Mouse (Mus musculus) liver, embryonic 13.5 days (tissue): ENCODE data around the gene Gm6370. TPM values are rescaled to one million over a fixed set of nuclear protein-coding genes. Genes with fewer than 3 reads are reported as not detected.
"Not testable (repeated sequence)": the region's sequence is repeated elsewhere in the genome, so short reads cannot be mapped to it uniquely, and the experiment has no call there.

ENCODE experiments used
- ATAC-seq: fragments of 200-750 bp; cut with Nextera tagmentation; 2 replicates; pipeline ENCODE4 v1.8.0; 2017; ENCODE audit warnings: low read depth, mild to moderate bottlenecking, moderate number of reproducible peaks, moderate library complexity
- DNase-seq: peaks from one replicate; pipeline ENCODE4 v3.0.0; 2022
- H3K27ac ChIP-seq: fragments of 300-500 bp; sonication (generic); 2 replicates; pipeline ENCODE4 v1.5.1; 2015; ENCODE audit warnings: moderate library complexity, mild to moderate bottlenecking, inconsistent platforms
- H3K27me3 ChIP-seq: fragments of 300-500 bp; sonication (generic); 2 replicates; pipeline ENCODE4 v1.6.1; 2015; ENCODE audit warnings: mild to moderate bottlenecking, inconsistent platforms
- H3K36me3 ChIP-seq: fragments of 300-500 bp; sonication (generic); 2 replicates; pipeline ENCODE4 v1.6.1; 2015; ENCODE audit warnings: mild to moderate bottlenecking, inconsistent platforms
- H3K4me1 ChIP-seq: fragments of 300-500 bp; sonication (generic); replicated peaks from 2 replicates; pipeline ENCODE4 v1.6.1; 2015; ENCODE audit warnings: inconsistent platforms
- H3K4me2 ChIP-seq: fragments of 300-500 bp; sonication (generic); 2 replicates; pipeline ENCODE4 v1.6.1; 2015; ENCODE audit warnings: inconsistent platforms, mild to moderate bottlenecking, moderate library complexity
- H3K4me3 ChIP-seq: fragments of 300-500 bp; sonication (generic); replicated peaks from 2 replicates; pipeline ENCODE4 v1.5.1; 2015; ENCODE audit warnings: mild to moderate bottlenecking, inconsistent platforms
- H3K9ac ChIP-seq: fragments of 300-500 bp; sonication (generic); 2 replicates; pipeline ENCODE4 v1.6.1; 2015; ENCODE audit warnings: mild to moderate bottlenecking, inconsistent platforms
- H3K9me3 ChIP-seq: fragments of 300-500 bp; sonication (generic); replicated peaks from 2 replicates; pipeline ENCODE4 v1.6.1; 2016; ENCODE audit warnings: inconsistent platforms
- WGBS: fragments of 180-500 bp; shearing (Covaris S2); methylation state at CpG from one replicate; pipeline ENCODE4 v1.1.7; 2015; ENCODE audit not compliant: insufficient replicate concordance; 5-methylcytosine and 5-hydroxymethylcytosine counted together
- polyA plus RNA-seq: library from polyadenylated mRNA; unstranded; fragments of >200 nt; fragmentation: Nextera tagmentation; extraction: Ambion mirVana; gene quantifications from 2 replicates; pipeline ENCODE4 v1.2.1, GENCODE M21; 2015

The Gm6370 gene
- polyA plus RNA-seq, result not detected in 2 replicates

GRCm38 (mm10) chr5:146491063-146491462 lies at the start of gene Gm6370:
Gene Gm6370 (plus strand): TSS chr5:146491363.
- no CpG with 5 or more reads among the region's 5 CpGs for WGBS
- H3K36me3 ChIP-seq, H3K27ac ChIP-seq, H3K9me3 ChIP-seq, DNase-seq, H3K27me3 ChIP-seq, H3K4me1 ChIP-seq, H3K4me3 ChIP-seq, H3K4me2 ChIP-seq, H3K9ac ChIP-seq, ATAC-seq: not testable (repeated sequence)

GRCm38 (mm10) chr5:146442767-146443166 lies 48.4 kb upstream of the Gm6370 start:
- Histone ChIP-seq H3K4me3 (no peak overlapping the region), H3K27me3 (no peaks in the 10 kb centered on the region), H3K9me3 (peaks cover 9% of the 10 kb centered on the region; the same call in 1 of the 2 replicates), H3K4me1 (no peaks in the 10 kb centered on the region), H3K4me2 (no peak overlapping the region), H3K36me3 (no peaks in the 10 kb centered on the region), H3K9ac (no peak overlapping the region), H3K27ac (no peak overlapping the region)
- 29% methylated on average over 2 of the region's 2 CpGs for WGBS
- ATAC-seq (0 out of 2 replicates have a peak, but pooled peaks have one; percentile 23), DNase-seq (no peak)

- DNase-seq, result no peak
- H3K36me3 ChIP-seq, result no peaks in the 10 kb centered on the region
- no peak overlapping the region for H3K27ac ChIP-seq
- H3K4me1 ChIP-seq, result no peaks in the 10 kb centered on the region
- no peak overlapping the region for H3K4me3 ChIP-seq
- no peaks in the 10 kb centered on the region for H3K9me3 ChIP-seq
- no peak for ATAC-seq
- H3K9ac ChIP-seq, result no peak overlapping the region
- 62% methylated on average over 2 of the region's 2 CpGs for WGBS
- H3K27me3 ChIP-seq, result no peaks in the 10 kb centered on the region
- H3K4me2 ChIP-seq, result no peak overlapping the region
Measured at GRCm38 (mm10) chr5:146446633-146447032, 44.5 kb upstream of the Gm6370 start.

- 64% methylated on average over 11 of the region's 11 CpGs for WGBS
- H3K4me2 ChIP-seq, result no peak overlapping the region
- H3K36me3 ChIP-seq, result no peaks in the 10 kb centered on the region
- ATAC-seq (no peak), DNase-seq (no peak)
- H3K9ac ChIP-seq, result no peak overlapping the region
- no peaks in the 10 kb centered on the region for H3K9me3 ChIP-seq
- H3K4me3 ChIP-seq, result no peak overlapping the region
- H3K27ac ChIP-seq, result no peak overlapping the region
- H3K27me3 ChIP-seq, result no peaks in the 10 kb centered on the region
- H3K4me1 ChIP-seq, result no peaks in the 10 kb centered on the region
Measured at GRCm38 (mm10) chr5:146451592-146452254, 39.4 kb upstream of the Gm6370 start.

GRCm38 (mm10) chr5:146453556-146453955 lies 37.6 kb upstream of the Gm6370 start:
- Histone ChIP-seq H3K4me1 (no peaks in the 10 kb centered on the region), H3K9me3 (no peaks in the 10 kb centered on the region), H3K9ac (no peak overlapping the region), H3K27ac (no peak overlapping the region), H3K4me3 (no peak overlapping the region), H3K27me3 (no peaks in the 10 kb centered on the region), H3K36me3 (no peaks in the 10 kb centered on the region), H3K4me2 (no peak overlapping the region)
- no peak for DNase-seq
- ATAC-seq, result no peak
- WGBS, result 70% methylated on average over 6 of the region's 6 CpGs

- no peak overlapping the region for H3K27ac ChIP-seq
- no peak for DNase-seq
- no peak overlapping the region for H3K4me2 ChIP-seq
- ATAC-seq, result no peak
- H3K9ac ChIP-seq, result no peak overlapping the region
- H3K9me3 ChIP-seq, result no peaks in the 10 kb centered on the region
- no peaks in the 10 kb centered on the region for H3K4me1 ChIP-seq
- WGBS, result 68% methylated on average over 8 of the region's 8 CpGs
- H3K36me3 ChIP-seq, result no peaks in the 10 kb centered on the region
- no peak overlapping the region for H3K4me3 ChIP-seq
- no peaks in the 10 kb centered on the region for H3K27me3 ChIP-seq
Measured at GRCm38 (mm10) chr5:146461612-146462011, 29.6 kb upstream of the Gm6370 start.

- H3K4me3 ChIP-seq, result no peak overlapping the region
- ATAC-seq, result no peak
- DNase-seq, result no peak
- no peak overlapping the region for H3K27ac ChIP-seq
- 83% methylated on average over 19 of the region's 19 CpGs for WGBS
- H3K4me1 ChIP-seq, result no peaks in the 10 kb centered on the region
- H3K9ac ChIP-seq, result no peak overlapping the region
- H3K4me2 ChIP-seq, result no peak overlapping the region
- no peaks in the 10 kb centered on the region for H3K27me3 ChIP-seq
- H3K9me3 ChIP-seq, result no peaks in the 10 kb centered on the region
- no peaks in the 10 kb centered on the region for H3K36me3 ChIP-seq
Measured at GRCm38 (mm10) chr5:146466663-146467062, 24.5 kb upstream of the Gm6370 start.

GRCm38 (mm10) chr5:146468311-146468710 lies 22.9 kb upstream of the Gm6370 start:
- Histone ChIP-seq H3K9ac (no peak overlapping the region), H3K4me3 (no peak overlapping the region), H3K4me2 (no peak overlapping the region), H3K9me3 (no peaks in the 10 kb centered on the region), H3K27ac (no peak overlapping the region), H3K27me3 (no peaks in the 10 kb centered on the region), H3K36me3 (no peaks in the 10 kb centered on the region), H3K4me1 (no peaks in the 10 kb centered on the region)
- ATAC-seq (no peak), DNase-seq (no peak)
- WGBS, result 77% methylated on average over 9 of the region's 9 CpGs

- H3K4me1 ChIP-seq, result no peaks in the 10 kb centered on the region
- H3K9ac ChIP-seq, result no peak overlapping the region
- H3K4me2 ChIP-seq, result no peak overlapping the region
- H3K9me3 ChIP-seq, result no peaks in the 10 kb centered on the region
- H3K4me3 ChIP-seq, result no peak overlapping the region
- H3K27me3 ChIP-seq, result no peaks in the 10 kb centered on the region
- no peak for DNase-seq
- 75% methylated on average over 9 of the region's 9 CpGs for WGBS
- no peak overlapping the region for H3K27ac ChIP-seq
- H3K36me3 ChIP-seq, result no peaks in the 10 kb centered on the region
- ATAC-seq, result no peak
Measured at GRCm38 (mm10) chr5:146470821-146471220, 20.3 kb upstream of the Gm6370 start.

- 52% methylated on average over 5 of the region's 5 CpGs for WGBS
- Histone ChIP-seq H3K4me1 (no peaks in the 10 kb centered on the region), H3K4me2 (no peak overlapping the region), H3K4me3 (no peak overlapping the region), H3K27me3 (no peaks in the 10 kb centered on the region), H3K27ac (no peak overlapping the region), H3K9me3 (no peaks in the 10 kb centered on the region), H3K9ac (no peak overlapping the region), H3K36me3 (no peaks in the 10 kb centered on the region)
- DNase-seq (no peak), ATAC-seq (no peak)
Measured at GRCm38 (mm10) chr5:146471311-146471710, 19.9 kb upstream of the Gm6370 start.

- 72% methylated on average over 12 of the region's 12 CpGs for WGBS
- no peaks in the 10 kb centered on the region for H3K9me3 ChIP-seq
- no peak overlapping the region for H3K4me3 ChIP-seq
- no peaks in the 10 kb centered on the region for H3K4me1 ChIP-seq
- ATAC-seq, result no peak
- no peak overlapping the region for H3K9ac ChIP-seq
- no peaks in the 10 kb centered on the region for H3K27me3 ChIP-seq
- no peak overlapping the region for H3K4me2 ChIP-seq
- DNase-seq, result no peak
- no peaks in the 10 kb centered on the region for H3K36me3 ChIP-seq
- H3K27ac ChIP-seq, result no peak overlapping the region
Measured at GRCm38 (mm10) chr5:146471821-146472220, 19.3 kb upstream of the Gm6370 start.

- not testable (repeated sequence) for H3K9me3 ChIP-seq, H3K27ac ChIP-seq, H3K27me3 ChIP-seq, H3K4me2 ChIP-seq, H3K4me1 ChIP-seq, ATAC-seq, H3K4me3 ChIP-seq, H3K9ac ChIP-seq, H3K36me3 ChIP-seq
- WGBS, result under 1% methylated on average over 4 of the region's 4 CpGs
- peak; percentile 50 for DNase-seq
Measured at GRCm38 (mm10) chr5:146479564-146479963, 11.6 kb upstream of the Gm6370 start.
